Mouse (Mus musculus): Measurements from ENCODE around the gene Rtl4. TPM values are rescaled to one million over a fixed set of nuclear protein-coding genes. Genes with fewer than 3 reads are reported as not detected.

Gene Rtl4
- not detected for polyA plus RNA-seq (2017; shearing (Covaris generic))

DNA sequence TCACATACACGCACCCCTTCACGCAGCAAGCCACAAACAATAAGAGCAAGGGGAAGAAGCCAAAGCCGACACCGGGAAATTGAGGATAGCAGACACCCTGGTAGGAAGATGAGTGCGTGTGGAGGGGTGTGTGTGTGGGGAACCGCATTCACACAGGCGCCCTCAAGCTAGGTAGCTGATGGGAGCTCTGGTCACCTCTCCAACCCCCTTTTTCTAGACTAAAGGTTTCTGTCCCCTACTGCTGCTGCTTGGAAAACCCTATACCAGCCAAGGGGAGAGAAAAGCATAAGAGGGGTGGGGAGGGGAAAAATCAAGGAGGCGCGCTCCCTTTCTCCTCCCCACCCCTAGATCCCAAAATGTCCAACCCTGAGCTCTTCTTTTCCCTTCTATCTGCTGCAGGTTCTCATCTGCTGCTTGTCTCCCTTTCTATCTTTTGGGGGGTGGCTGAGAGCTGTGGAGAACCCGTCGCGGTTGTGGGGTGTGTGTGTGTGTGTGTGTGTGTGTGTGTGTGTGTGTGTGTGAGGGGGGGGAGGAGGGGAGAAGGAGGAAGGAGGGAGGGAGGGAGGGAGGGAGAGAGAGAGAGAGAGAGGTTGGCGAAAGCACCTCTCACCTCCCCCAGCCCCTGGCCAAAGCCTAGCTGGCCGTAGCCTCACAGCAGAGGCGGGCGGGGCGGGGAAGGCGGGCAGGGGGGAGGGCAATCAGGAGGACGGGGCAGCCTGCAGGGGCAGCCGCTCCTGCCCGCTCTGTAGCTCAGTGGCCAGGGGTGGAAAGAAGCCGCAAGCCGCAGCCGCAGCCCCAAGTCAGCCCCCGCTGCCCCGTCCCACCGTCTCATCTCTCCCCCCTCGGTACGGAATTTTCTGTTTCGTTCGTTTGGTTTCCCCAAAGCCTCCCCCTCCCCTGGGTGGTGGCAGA lies at the start of gene Rtl4:
Gene Rtl4 (plus strand): TSS at position 701 of the 912 bp plus-strand sequence.

DNA sequence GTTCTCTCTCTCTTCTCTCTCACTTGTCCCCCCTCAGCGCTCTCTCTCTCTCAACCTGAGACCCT lies 733 bp upstream of the Rtl4 start, which contains the start of gene Trpc5:
Gene Trpc5 (minus strand): TSS at position 39 of the 65 bp plus-strand sequence.

Other genes starting within 250 kb of the Rtl4 start
- not detected for gene Trpc5os, start 232.3 kb upstream of the Rtl4 start, polyA plus RNA-seq (2017; shearing (Covaris generic))
- 0.08 TPM for gene Trpc5, start 727 bp upstream of the Rtl4 start, polyA plus RNA-seq (2017; shearing (Covaris generic))

Measured in CD4-positive, CD25-positive, alpha-beta regulatory T cell (primary cell).